Mouse (Mus musculus): ENCODE measurements around the gene Zfp148. TPM values are rescaled to one million over a fixed set of nuclear protein-coding genes. Genes with fewer than 3 reads are reported as not detected.

Zfp148 gene
- polyA plus RNA-seq, 1 experiment from 2014 or later, result 30.3 TPM

GRCm38 (mm10) chr16:33523571-33523970, 142.9 kb downstream of the Zfp148 start:
- H3K27ac ChIP-seq (ENCODE audit: low read length), result no peak overlapping the region
- no peak for ATAC-seq
- 55% methylated on average over 10 of the region's 10 CpGs for WGBS
- no peaks in the 10 kb centered on the region for H3K27me3 ChIP-seq (replicated peaks; ENCODE audit: insufficient read depth, low read length)
- H3K36me3 ChIP-seq (ENCODE audit: insufficient read depth, low read length), result no peaks in the 10 kb centered on the region
- H3K4me2 ChIP-seq (replicated peaks; ENCODE audit: low read depth, low read length), result no peak overlapping the region
- H3K4me3 ChIP-seq (ENCODE audit: low read depth, low read length), result no peak overlapping the region
- no peaks in the 10 kb centered on the region for H3K4me1 ChIP-seq (ENCODE audit: insufficient read depth, low read depth, low read length)
- H3K9ac ChIP-seq (replicated peaks; ENCODE audit: low read depth), result no peak overlapping the region
- no peaks in the 10 kb centered on the region for H3K9me3 ChIP-seq (ENCODE audit: low read length)
- TF ChIP-seq CTCF (IDR thresholded peaks at IDR 0.05), result no peak
- TF ChIP-seq EP300 (IDR thresholded peaks at IDR 0.05), result no peak
- DNase-seq (ENCODE audit: low spot score), result no peak

GRCm38 (mm10) chr16:33529502-33530454, 149.1 kb downstream of the Zfp148 start:
- DNase-seq (ENCODE audit: low spot score) (peak; percentile 40), ATAC-seq (peak; percentile 76)
- 46% methylated on average over 11 of the region's 11 CpGs for WGBS
- Histone ChIP-seq H3K36me3 (ENCODE audit: insufficient read depth, low read length) (no peaks in the 10 kb centered on the region), H3K9me3 (ENCODE audit: low read length) (no peaks in the 10 kb centered on the region), H3K4me1 (ENCODE audit: insufficient read depth, low read depth, low read length) (no peaks in the 10 kb centered on the region), H3K27me3 (replicated peaks; ENCODE audit: insufficient read depth, low read length) (no peaks in the 10 kb centered on the region), H3K9ac (replicated peaks; ENCODE audit: low read depth) (no peak overlapping the region), H3K4me2 (replicated peaks; ENCODE audit: low read depth, low read length) (no peak overlapping the region), H3K27ac (ENCODE audit: low read length) (peak overlapping the region; percentile 21; the same call in 1 of the 2 replicates), H3K4me3 (ENCODE audit: low read depth, low read length) (no peak overlapping the region)
- TF ChIP-seq EP300 (IDR thresholded peaks at IDR 0.05), result no peak
- TF ChIP-seq CTCF (IDR thresholded peaks at IDR 0.05), result no peak

- Histone ChIP-seq H3K27ac (ENCODE audit: low read length) (no peak overlapping the region), H3K36me3 (ENCODE audit: insufficient read depth, low read length) (no peaks in the 10 kb centered on the region), H3K9ac (replicated peaks; ENCODE audit: low read depth) (no peak overlapping the region), H3K27me3 (replicated peaks; ENCODE audit: insufficient read depth, low read length) (no peaks in the 10 kb centered on the region), H3K4me1 (ENCODE audit: insufficient read depth, low read depth, low read length) (no peaks in the 10 kb centered on the region), H3K4me2 (replicated peaks; ENCODE audit: low read depth, low read length) (no peak overlapping the region), H3K9me3 (ENCODE audit: low read length) (no peaks in the 10 kb centered on the region), H3K4me3 (ENCODE audit: low read depth, low read length) (no peak overlapping the region)
- ATAC-seq (no peak), DNase-seq (ENCODE audit: low spot score) (no peak)
- no peak for TF ChIP-seq CTCF (IDR thresholded peaks at IDR 0.05)
- no peak for TF ChIP-seq EP300 (IDR thresholded peaks at IDR 0.05)
- WGBS, result 73% methylated on average over 8 of the region's 8 CpGs
Measured at GRCm38 (mm10) chr16:33531184-33531583, 150.5 kb downstream of the Zfp148 start.

GRCm38 (mm10) chr16:33536456-33536855, 155.8 kb downstream of the Zfp148 start:
- no peaks in the 10 kb centered on the region for H3K9me3 ChIP-seq (ENCODE audit: low read length)
- TF ChIP-seq EP300 (IDR thresholded peaks at IDR 0.05) (no peak), CTCF (IDR thresholded peaks at IDR 0.05) (no peak)
- H3K4me1 ChIP-seq (ENCODE audit: insufficient read depth, low read depth, low read length), result no peaks in the 10 kb centered on the region
- no peaks in the 10 kb centered on the region for H3K36me3 ChIP-seq (ENCODE audit: insufficient read depth, low read length)
- ATAC-seq (no peak), DNase-seq (ENCODE audit: low spot score) (no peak)
- no peak overlapping the region for H3K27ac ChIP-seq (ENCODE audit: low read length)
- no peak overlapping the region for H3K9ac ChIP-seq (replicated peaks; ENCODE audit: low read depth)
- 78% methylated on average over 8 of the region's 8 CpGs for WGBS
- H3K4me3 ChIP-seq (ENCODE audit: low read depth, low read length), result no peak overlapping the region
- H3K4me2 ChIP-seq (replicated peaks; ENCODE audit: low read depth, low read length), result no peak overlapping the region
- H3K27me3 ChIP-seq (replicated peaks; ENCODE audit: insufficient read depth, low read length), result no peaks in the 10 kb centered on the region

- H3K27ac ChIP-seq (ENCODE audit: low read length), result no peak overlapping the region
- no peaks in the 10 kb centered on the region for H3K27me3 ChIP-seq (replicated peaks; ENCODE audit: insufficient read depth, low read length)
- no peaks in the 10 kb centered on the region for H3K9me3 ChIP-seq (ENCODE audit: low read length)
- no peaks in the 10 kb centered on the region for H3K4me1 ChIP-seq (ENCODE audit: insufficient read depth, low read depth, low read length)
- 68% methylated on average over 21 of the region's 21 CpGs for WGBS
- H3K4me2 ChIP-seq (replicated peaks; ENCODE audit: low read depth, low read length), result no peak overlapping the region
- no peak for TF ChIP-seq CTCF (IDR thresholded peaks at IDR 0.05)
- TF ChIP-seq EP300 (IDR thresholded peaks at IDR 0.05), result no peak
- ATAC-seq, result no peak
- no peak for DNase-seq (ENCODE audit: low spot score)
- no peak overlapping the region for H3K4me3 ChIP-seq (ENCODE audit: low read depth, low read length)
- no peak overlapping the region for H3K9ac ChIP-seq (replicated peaks; ENCODE audit: low read depth)
- no peaks in the 10 kb centered on the region for H3K36me3 ChIP-seq (ENCODE audit: insufficient read depth, low read length)
Measured at GRCm38 (mm10) chr16:33537499-33538225, 157.0 kb downstream of the Zfp148 start.

GRCm38 (mm10) chr16:33544346-33544745, 163.7 kb downstream of the Zfp148 start:
- H3K4me3 ChIP-seq (ENCODE audit: low read depth, low read length), result no peak overlapping the region
- no peak overlapping the region for H3K9ac ChIP-seq (replicated peaks; ENCODE audit: low read depth)
- no peaks in the 10 kb centered on the region for H3K27me3 ChIP-seq (replicated peaks; ENCODE audit: insufficient read depth, low read length)
- no peak for ATAC-seq
- no peaks in the 10 kb centered on the region for H3K9me3 ChIP-seq (ENCODE audit: low read length)
- WGBS, result 91% methylated on average over 2 of the region's 2 CpGs
- H3K36me3 ChIP-seq (ENCODE audit: insufficient read depth, low read length), result no peaks in the 10 kb centered on the region
- DNase-seq (ENCODE audit: low spot score), result no peak
- no peaks in the 10 kb centered on the region for H3K4me1 ChIP-seq (ENCODE audit: insufficient read depth, low read depth, low read length)
- no peak for TF ChIP-seq CTCF (IDR thresholded peaks at IDR 0.05)
- TF ChIP-seq EP300 (IDR thresholded peaks at IDR 0.05), result no peak
- H3K4me2 ChIP-seq (replicated peaks; ENCODE audit: low read depth, low read length), result no peak overlapping the region
- no peak overlapping the region for H3K27ac ChIP-seq (ENCODE audit: low read length)
